Mouse (Mus musculus) lung, postnatal 14 days (tissue): ENCODE measurements around the gene Rtkn.
A peak's percentile ranks its signal among the peaks of the same experiment; 100 is the strongest.

ENCODE experiments used
- DNase-seq: peaks from one replicate; pipeline ENCODE4 v3.0.0; 2021

The Rtkn gene

DNA sequence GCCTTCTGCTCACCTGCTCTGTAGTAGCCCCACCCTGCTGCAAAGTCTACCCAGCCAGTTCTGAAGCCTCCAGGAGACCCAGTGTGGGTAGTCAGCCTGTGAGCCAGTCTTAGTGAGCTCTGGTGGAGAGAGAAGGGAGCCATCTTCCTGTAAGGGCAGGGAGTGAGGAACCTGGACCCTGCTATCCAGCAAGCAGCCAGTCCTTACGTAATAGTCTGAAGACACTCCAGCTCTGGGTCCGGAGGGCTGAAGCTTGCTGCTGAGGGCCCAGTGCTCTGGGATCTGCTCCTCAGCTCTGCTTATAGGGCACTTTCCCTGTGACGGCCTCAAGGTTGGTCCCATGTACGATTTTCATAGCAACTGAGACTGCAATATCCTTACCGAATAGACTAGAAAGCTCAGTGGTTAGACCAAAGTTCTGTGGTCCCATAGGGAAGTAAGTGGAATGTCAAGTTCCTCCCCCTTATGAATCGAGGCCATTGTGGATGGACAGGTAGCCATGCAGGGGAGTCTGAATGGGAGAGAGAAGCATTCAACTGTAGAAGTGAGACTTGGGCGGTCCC, at the start of gene Rtkn:
Gene Rtkn, plus strand, starts transcription at position 513 of the 563 bp plus-strand sequence.
- no peak for DNase-seq

DNA sequence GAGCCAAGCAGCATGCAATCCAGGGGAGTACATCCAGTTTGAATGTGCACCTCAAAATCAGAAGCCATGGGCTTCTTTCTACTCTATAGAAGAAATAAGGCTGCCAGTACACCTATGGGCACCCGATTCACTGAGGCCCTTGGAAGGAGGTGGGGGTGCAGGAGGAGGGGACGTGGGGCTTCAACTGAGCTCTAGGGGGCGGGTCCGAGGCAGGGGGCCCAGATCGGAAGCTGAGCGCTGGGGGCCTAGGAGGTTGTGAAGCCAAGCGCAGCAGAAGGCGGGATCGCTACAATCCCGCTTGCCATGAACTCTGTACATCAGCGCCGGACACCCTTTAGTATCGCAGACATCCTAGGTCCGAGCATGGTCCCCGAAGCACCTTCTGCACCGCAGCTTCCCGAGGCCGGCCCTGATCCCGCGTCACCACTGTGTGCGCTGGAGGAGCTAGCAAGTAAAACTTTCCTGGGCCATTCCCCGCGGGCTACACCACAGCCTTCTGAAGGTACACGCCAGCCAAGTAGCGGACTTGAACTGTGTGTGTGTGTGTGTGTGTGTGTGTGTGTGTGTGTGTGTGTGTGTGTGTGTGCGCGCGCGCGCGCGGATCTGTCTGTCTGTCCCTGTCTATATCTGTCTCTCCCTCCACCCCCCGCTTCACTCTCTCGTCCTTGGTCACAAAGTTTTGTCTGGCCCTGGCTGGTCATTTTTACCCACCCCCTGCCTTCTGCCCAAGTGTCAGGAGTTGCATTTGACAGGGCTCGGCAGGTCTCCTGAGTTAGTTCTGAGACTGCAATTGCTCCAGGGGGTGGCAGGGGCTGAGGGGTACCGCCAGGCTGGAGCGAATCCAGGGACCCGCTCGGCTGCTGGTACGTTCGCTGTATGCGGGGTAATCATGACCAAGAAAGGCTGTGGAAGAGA, 48.9 kb upstream of the Rtkn start, which contains the start of gene Lbx2:
Gene Lbx2, plus strand, starts transcription at position 247 of the 915 bp plus-strand sequence.
- no peak for DNase-seq

DNA sequence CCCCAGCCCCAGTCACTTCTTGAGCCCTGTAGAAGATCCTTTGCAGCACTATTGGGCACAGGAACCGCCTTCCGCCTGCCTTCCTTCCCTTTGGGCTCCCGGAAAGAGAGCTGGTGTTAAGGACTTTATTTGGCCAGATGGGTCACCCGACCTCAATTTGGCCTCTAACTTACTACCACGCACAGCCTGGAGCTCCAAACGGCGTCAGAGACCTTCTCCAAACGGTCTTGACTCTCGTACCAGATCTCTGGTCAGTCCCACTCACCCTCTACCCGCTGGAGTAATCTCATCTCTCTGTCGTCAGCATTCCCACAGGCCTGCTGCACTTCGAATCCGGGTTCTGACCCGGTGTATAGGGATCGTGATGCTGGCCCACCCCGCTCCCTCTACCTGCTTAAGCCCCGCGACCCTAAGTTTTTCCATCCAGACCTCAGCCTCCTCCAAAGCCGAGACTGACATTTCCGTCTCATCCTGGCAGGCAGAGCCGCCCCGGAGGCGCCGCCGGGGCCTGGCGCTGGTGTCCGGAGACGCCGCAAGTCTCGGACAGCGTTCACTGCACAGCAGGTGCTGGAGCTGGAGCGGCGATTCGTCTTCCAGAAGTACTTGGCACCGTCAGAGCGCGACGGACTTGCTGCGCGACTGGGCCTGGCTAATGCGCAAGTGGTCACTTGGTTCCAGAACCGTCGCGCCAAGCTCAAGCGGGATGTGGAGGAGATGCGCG, 47.9 kb upstream of the Rtkn start:
- peak; percentile 28 for DNase-seq

DNA sequence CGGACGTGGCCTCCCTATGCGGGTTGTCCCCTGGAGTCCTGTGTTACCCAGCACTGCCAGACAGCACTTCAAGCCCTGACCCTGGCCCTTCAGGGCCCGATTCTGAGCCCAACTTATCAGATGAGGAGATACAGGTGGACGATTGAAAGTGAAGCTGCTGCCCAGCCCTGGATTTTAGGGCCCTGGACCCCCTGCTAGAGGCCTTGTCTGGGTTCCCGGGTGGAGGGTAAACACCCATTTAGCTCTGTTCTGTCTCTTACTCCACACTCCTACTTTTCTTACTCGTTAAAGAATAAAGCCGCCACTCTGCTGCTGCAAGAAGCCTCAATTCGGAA, 47.4 kb upstream of the Rtkn start:
- DNase-seq, result no peak

DNA sequence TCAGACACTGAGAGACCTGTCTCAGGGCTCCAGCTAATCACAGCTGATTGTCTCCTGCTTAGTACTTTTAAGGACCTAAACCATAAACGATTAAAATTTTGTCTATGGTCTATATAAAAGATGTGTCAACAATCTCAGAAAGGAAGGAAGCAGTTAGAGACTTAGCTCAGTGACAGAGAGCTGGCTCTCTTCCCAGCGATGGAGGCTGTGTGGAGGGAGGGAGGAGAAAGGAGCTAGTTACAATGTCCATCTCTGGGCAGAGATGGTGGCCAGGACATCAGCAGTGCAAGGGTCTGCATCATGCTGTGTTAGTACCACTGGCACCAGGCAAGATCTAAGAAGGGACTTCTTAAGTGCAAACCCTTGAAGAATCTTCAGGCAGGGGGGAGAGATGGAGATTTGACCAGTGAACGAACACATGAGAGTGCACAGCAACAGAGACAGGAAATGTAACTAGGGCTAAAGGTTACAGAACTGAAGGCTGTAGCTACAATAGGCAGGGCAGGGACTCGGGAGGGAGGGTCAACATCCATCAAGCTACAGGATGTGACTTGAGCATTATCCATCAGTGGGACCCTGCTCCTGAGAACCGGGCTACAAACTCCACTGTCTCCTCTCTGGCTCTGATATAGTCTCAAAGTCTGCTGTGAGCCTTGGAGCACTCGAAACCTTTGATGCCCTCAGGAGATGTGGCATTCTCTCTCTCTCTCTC, 42.7 kb upstream of the Rtkn start:
- peak; percentile 46 for DNase-seq

DNA sequence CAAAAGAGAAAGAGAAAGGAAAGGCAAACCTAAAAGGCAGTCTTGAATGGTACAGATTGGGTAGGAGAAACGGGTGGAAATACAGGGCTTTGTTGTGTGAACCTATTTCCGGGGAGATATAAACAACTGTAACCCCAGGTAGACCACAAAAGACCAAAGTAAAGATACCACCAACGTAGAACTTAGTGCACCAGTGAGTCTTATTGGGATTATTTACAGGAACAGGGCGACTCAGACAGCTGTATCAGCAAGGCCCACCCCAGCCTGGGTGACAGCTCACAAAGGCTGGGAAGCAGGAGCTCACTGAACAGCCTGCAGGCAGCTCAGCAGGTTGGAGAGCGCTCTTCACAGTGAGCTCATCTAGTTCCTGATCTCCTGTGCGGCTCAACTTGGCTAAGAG, 39.3 kb upstream of the Rtkn start:
- DNase-seq, result no peak

DNA sequence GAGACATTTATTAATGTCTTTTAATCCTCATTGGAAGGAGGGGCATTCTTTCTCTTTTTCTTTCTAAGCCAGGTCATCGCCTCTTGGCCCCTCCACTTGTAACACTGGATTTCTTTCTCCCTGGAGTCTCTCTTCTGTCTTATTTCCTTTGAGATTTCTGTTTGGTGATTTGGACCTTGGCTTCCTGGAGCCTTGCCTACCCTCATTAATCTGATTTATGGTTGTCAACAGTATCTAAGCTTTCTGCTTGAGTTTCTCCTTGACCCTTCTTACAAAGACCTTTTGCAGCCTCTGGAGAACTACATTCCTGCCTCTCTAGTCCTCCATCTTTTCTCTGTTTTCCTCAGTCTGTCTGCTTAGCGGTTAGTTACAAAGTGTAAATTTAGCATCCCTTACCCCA, 36.9 kb upstream of the Rtkn start:
- no peak for DNase-seq

DNA sequence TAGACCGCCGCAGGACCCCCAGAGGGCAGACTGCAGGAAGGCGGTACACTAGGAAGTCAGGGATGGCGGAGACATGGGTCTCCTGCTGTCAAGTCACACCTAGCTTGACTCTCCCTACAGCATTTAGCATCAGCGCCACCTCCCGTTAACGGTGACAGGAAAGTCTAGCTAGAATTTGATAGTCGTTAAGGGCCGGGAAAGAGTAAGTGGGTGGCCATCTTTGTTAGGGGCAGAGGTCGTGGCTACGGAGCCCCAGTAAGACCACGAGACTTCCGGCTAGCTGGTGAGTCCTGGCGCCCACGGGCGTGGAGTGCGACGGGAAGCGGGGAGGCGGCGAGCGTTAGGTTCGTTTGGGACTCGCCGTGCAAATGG, 34.0 kb upstream of the Rtkn start, which contains the start of the genes Ccdc142 and Gm42688:
Gene Ccdc142, plus strand, starts transcription at position 286 of the 372 bp plus-strand sequence.
Gene Gm42688, plus strand, starts transcription at position 302 of the 372 bp plus-strand sequence.
- peak; percentile 90 for DNase-seq

DNA sequence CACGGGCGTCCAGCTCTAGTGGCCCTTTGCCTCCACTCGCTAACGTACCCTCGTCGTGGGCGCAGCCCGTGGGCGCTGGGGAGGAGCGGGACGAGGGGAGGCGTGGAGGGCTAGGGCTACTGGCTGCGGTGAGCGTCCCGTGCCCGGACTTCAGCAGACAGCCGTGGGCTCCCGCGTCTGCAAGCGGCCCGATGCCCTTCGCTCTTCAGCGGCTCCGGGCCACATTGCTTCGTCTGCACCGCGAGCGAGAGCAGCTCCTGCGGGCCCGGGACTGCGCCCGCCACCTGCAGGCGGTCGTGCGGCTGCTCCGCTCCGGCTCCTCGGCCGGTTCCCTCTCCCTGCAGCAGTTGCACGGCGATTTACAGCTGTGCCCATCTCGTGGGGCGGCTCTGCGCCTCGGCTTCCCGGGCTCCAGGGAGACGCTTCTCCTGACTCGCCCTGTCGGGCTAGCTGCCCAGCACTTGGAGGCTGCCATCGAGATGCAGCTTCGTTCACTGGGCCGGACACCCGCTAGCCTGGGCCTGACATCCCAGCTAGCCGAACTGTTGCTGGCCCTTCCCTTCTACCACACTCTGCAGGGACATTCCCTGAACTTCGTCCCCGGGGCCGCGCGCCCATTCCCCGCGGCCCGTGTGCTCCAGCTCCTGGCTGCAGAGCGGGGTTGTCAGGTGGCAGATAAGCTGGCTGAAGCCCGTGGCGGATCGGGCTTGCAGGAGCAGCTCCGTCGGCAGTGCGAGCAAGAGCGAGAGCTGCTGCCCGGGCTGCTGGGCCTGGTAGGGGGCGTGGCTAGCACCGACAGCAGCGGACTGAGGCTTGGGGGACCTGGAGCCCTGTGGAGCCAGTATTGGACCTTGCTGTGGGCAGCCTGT, 33.3 kb upstream of the Rtkn start:
- DNase-seq, result peak; percentile 65

DNA sequence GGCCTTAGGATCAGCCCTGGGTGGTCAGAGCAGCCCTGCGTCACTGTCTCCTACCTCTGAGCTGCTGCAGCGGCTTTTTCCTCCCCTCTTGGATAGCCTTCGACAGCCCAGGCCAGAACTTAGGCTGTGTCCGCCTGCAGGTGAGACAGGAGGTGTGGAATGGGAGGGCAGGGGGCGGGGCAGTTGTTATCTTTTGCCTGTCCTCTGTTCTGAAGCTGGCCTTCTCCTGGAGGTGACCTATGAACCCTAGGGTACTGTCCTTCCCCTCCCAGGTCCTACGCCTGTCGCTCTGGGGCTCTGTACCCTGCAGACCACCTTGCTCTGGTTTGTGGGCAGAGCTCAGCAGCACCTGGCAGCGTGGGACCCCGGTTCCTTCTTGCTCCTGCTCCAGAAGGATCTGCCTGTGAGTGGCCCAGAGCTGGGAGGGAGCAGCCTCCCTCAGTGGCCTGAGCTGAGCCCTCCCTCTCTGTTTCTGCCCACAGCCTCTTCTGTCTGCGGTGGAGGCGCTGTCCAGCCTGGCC, 32.1 kb upstream of the Rtkn start:
- DNase-seq, result no peak

DNA sequence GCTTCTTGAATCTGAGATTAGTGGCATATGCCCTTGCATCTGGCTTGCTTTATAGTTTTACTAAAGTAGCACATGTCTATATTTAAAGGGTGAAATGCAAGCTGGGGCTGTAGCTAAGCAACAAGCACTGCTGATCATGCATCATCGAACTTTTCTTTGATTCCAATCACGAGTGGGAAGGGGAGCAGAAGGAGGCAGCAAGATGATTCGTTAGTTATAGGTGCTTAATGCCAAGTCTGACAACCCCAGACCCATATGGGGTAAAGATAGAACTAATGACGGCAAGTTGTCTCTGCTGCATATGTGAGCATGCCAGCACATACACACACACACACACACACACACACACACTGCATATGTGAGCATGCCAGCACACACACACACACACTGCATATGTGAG, 31.1 kb upstream of the Rtkn start:
- DNase-seq, result no peak

DNA sequence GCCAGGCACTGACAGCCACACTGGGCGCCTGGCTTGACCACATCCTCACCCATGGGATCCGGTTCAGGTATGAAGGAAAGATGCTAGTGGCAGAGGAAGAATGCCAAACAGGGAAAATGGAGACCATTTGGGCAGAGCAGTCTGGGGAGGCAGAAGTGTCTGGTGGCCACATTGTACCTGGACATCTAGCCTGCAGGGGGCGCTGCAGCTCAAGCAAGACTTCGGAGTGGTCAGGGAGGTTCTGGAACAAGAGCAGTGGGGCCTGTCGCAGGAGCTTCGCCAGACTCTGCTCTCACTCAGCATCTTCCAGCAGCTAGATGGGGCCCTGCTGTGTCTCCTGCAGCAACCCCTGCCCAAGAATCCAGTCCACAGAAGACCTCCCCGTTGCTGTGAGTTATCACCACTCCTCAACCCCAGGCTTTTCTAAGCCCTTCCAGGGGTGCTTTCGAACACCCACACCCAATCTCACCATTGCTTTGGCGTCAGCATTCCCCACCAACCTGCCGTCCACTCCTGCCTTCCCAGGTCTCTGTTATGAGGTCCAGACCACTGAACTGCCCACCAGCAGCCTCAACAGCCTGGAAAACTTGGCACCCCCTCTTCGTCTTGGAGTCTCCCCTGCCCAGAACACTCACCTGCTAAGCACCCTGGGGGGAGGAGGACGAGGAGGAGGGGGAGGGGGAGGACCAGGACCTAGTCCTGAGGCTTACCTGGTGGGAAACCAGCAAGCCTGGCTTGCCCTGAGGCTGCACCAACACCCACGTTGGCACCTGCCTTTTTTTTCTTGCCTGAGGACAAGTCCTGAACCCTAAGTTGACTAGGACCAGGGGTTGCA, 27.5 kb upstream of the Rtkn start:
- peak; percentile 82 for DNase-seq

DNA sequence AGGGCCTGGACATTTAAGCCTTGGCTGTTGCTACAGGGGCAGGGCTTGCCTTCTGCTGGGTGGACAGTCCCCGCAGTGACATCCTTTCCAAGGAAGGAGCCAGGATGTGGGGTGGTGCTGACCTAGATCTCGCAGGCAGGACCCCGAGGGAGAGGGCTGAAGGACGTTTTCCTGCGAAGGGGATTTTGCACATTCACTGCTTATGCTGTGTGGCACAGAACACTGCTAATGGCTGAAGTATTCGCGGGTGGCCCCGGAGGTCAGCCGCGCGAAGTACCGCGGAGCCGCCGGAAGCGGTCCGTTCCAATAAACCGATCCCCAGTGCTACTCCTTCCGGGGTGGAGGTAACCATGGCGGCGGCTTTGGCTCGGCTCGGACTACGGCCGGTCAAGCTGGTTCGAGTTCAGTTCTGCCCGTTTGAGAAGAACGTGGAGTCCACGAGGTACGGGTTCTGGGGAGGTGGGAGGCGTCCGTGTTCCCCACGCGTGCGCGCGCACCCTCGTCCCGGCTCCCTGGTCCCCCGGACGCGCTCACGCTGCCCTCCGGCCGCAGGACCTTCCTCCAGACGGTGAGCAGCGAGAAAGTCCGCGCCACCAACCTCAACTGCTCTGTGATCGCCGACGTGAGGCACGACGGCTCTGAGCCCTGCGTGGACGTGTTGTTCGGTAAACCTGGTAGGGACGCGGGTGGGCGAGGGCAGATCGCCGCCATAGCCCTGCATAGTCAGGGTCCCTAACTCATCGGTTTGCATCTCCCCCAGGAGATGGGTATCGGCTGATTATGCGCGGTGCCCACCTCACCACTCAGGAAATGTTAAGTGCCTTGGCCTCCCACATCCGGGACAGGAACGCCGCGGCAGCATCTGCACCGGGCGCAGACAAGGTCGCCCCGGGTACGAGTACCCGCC, 26.2 kb upstream of the Rtkn start, which contains the start of gene Mrpl53:
Gene Mrpl53, plus strand, starts transcription at position 279 of the 907 bp plus-strand sequence.
- DNase-seq, result peak; percentile 83

DNA sequence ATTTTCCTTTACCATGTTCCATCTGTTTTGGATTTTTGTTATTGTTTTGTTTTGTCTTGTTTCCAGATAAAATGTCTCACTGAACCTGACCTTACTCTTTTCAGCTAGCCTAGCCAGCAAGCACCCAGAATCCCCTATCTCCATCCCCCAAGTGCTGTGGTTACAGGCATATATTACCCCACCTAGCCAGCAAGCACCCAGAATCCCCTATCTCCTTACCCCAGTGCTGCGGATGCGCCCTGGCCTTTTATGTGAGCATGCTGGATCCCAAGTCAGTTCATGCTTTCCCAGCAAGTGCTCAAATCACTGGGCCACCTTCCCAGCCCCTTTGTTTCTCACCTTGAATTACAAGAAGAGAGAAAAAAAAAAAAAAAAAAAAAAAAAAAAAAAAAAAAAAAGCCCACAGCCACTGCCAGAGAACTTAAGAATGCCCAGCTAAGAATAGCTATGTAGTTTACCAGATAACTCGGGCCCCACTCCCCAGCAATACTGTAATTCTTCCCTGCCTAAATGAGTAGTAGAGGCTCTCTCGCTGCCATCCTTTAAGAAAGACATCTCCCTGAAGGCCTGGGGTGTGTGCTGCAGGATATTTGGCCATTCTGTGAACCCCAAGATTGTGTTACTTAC, 23.6 kb upstream of the Rtkn start:
- DNase-seq, result no peak

DNA sequence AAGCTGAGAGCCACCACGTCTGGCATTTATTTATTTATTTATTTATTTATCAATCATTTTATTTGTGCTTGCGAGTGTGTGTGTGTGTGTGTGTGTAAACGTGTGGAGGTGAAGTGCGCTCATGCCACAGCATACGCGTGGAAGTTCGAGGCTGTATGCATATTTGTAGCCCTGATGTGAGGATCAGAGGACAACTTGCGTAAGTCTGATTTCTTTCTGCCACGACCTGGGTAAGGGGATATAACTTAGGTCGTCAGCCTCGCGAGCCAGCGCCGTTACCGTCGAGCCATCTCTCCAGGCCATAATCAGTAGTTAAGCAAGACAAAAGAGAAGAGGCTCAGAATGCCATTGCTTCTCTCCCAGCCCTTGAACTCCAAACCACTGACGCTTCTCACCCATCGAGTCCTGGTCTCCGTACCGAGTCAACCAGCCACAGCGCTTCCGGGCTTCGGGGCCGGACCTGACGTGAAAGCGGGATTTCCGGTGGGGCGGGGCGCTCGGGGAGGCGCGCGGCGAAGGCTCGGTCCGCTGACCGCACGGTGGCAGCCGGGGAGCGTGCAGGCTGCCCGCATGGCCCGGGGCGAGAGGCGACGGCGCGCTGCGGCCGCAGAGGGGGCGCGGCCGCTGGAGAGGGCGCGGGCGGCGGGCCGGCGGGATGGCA, 20.1 kb upstream of the Rtkn start, which contains the start of gene Mogs:
Gene Mogs, plus strand, starts transcription at position 486 of the 661 bp plus-strand sequence.
- DNase-seq, result peak; percentile 96

DNA sequence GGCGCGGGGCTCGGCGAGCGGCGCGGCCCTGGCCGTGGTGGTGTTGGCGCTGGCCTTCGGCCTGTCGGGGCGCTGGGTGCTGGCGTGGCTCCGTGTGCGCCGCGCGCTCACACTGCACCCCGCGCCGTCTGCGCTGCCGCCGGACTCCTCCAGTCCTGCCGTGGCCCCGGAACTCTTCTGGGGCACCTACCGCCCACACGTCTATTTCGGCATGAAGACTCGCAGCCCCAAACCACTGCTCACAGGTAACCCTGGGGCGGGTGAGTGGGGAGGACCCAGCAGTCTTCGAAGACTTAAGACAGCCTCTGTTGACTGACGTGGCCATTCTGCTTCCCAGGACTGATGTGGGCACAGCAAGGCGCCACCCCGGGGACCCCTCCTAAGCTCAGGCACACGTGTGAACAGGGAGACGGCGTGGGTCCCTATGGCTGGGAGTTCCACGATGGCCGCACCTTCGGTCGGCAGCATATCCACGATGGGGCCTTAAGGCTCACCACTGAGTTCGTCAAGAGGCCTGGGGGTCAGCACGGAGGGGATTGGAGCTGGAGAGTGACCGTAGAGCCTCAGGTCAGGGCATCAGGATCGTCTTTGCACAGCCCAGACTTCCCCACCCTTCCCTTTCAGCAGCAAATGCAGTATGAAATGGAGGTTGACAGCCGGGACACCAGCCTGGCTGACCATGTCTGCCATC, 19.4 kb upstream of the Rtkn start:
- DNase-seq, result no peak

DNA sequence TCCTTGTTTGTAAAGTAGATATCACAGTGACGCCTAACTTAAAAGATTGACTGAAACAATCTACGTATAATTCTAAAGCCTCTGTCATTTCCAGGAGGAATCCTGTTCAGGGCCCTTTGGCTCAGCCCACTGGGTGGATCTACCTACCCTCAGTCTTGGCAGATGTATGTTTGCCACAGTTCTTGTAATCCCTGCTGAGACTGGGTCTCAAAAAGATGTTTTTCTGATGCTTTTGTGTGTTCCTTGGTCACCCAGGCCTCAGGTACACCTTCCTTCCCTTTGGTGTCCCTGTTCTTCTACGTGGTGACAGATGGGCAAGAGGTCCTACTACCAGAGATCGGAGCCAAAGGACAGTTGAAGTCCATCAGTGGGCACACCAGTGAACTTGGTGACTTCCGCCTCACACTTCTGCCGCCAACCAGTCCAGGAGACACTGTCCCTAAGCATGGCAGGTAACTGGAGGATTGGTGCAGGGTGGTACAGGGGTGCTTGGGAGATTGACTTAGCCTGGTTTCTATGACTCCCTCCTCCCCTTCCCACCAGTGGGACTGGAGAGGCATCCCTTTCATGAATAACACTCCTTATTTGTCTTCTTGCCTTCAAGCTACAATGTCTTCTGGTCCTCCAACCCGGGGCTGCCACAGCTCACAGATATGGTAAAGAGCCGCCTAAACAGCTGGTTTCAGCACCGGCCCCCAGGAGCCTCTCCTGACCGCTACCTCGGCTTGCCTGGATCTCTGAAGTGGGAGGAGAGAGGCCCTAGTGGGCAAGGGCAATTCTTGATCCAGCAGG, 18.7 kb upstream of the Rtkn start:
- no peak for DNase-seq
